Mouse (Mus musculus): ENCODE data around the gene Chic1.

The Chic1 gene

DNA sequence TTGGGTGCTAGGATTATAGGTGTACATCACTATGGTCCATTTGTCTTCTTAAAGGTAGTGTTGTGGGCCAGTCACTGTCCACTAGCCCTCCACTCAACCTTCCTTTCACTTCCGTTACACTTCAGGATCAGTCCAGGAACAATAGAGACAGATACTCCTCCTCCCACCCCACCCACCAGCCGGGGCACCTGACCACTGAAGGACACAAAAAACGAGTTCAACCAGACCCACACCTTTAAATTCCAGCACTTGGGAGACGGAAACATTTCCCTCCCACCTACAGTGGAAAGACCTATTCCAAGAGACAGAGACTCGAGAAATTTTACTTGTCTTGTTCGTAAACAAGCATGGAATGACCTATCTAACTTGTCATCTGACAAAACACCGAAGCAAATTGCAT lies 76.0 kb downstream of the Chic1 start:
- no peak for DNase-seq (ENCODE audit: low spot score)

DNA sequence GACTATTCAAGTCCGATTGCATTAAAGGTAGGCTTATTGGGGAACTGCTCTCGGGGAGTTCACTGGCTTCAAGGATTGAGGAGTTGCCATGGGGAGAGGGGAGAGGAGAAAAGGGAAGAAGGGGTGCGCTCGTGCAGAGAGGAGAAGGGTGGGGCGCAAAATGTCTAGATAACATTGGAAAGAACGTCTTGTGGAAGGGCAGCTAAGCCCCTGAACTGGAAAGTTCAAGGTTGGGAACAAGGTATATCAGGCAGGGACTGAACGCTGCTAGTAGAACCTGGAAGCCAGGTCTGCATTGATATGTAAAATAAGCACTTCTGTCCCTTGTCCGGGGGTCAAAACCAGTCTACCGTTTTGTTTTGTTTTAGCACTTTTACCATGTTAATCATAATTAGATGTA lies 81.7 kb downstream of the Chic1 start:
- DNase-seq (ENCODE audit: low spot score): no peak

DNA sequence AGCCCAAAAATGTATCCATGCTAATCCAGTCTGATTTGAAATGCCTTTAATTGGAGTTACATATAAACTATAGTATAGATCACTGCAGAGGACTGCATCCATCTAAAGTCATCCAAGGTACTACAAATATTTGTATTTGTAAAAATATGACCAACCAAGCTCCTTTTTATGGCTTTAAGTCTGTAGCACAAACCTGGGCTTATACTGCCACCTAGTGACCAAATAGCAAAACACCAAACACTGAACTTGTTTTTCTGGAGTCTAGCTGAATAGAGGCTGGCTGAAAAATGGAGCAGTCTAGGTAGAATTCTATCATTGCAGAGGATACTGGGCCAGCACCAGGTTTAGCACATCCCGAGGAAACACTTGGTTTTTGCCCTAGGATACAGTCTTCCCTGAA lies 84.5 kb downstream of the Chic1 start:
- DNase-seq (ENCODE audit: low spot score): no peak

DNA sequence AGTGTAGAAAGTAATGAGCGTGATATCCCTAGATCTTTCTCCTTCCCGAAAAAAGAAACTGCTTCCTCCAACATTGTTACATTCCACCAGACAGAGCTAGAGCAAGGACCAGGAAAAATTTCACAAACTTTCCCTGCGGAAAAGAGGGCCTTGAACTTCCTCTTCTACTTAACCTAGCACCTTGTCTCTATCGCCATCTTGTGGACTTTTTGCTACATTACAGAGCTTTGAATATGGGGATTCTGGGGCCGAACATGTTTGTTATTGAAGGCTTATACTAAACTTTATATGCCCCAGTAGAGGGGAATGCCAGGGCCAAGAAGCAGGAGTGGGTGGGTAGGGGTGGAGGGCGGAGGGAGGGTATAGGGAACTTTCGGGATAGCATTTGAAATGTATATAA lies 87.5 kb downstream of the Chic1 start:
- no peak for DNase-seq (ENCODE audit: low spot score)

All from left cerebral cortex, adult 11 months (tissue).